Mouse (Mus musculus): ENCODE measurements around the gene Myh3.

DNA sequence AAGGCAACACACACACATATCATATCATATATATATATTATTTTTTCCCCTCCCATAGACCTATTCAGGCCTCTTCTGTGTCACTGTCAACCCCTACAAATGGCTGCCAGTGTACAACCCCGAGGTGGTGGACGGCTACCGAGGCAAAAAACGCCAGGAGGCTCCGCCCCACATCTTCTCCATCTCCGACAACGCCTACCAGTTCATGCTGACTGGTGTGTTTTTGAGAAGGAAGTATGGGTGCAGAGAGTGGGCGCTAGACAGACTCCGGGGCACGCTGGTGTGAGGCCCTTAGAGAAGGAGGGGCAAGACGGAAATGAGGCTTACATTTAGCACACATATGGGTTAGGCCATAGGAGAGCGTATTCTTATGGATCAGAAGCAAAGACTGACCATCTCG lies 4.7 kb downstream of the Myh3 start:
- TF ChIP-seq FLI1 (IDR thresholded peaks at IDR 0.05; ENCODE audit: low read length) (no peak), GATA1 (IDR thresholded peaks at IDR 0.05; ENCODE audit: borderline replicate concordance, low read length) (no peak)

Measured in megakaryocyte, embryonic 14.5 days (primary cell).